Mouse (Mus musculus): ENCODE data around the gene Nemf.
"Not testable (repeated sequence)": the region's sequence is repeated elsewhere in the genome, so short reads cannot be mapped to it uniquely, and the experiment has no call there.

- not testable (repeated sequence) for TF ChIP-seq CTCF (IDR thresholded peaks at IDR 0.05; ENCODE audit: control insufficient read depth, insufficient read depth, insufficient replicate concordance, low read depth, low read length); POLR2A (IDR thresholded peaks at IDR 0.05; ENCODE audit: control insufficient read depth, low read depth, low read length)
Measured at GRCm38 (mm10) chr12:69363110-69363509, 6.1 kb upstream of the Nemf start.
